Mouse (Mus musculus) forebrain, embryonic 16.5 days (tissue): ENCODE measurements around the gene Narfl. TPM values are rescaled to one million over a fixed set of nuclear protein-coding genes. Genes with fewer than 3 reads are reported as not detected.
"Not testable (repeated sequence)": the region's sequence is repeated elsewhere in the genome, so short reads cannot be mapped to it uniquely, and the experiment has no call there.

ENCODE experiments used
- ATAC-seq: fragments of 200-750 bp; cut with Nextera tagmentation; 2 replicates; pipeline ENCODE4 v1.8.0; 2017; ENCODE audit warnings: mild to moderate bottlenecking, moderate library complexity
- H3K27ac ChIP-seq: fragments of 300-500 bp; sonication (generic); 2 replicates; pipeline ENCODE4 v1.5.1; 2014; ENCODE audit warnings: low read length, control low read depth
- H3K27me3 ChIP-seq: fragments of 300-500 bp; sonication (generic); replicated peaks from 2 replicates; pipeline ENCODE4 v1.6.1; 2014; ENCODE audit warnings: low read length; ENCODE audit not compliant: control insufficient read depth, insufficient read depth
- H3K36me3 ChIP-seq: fragments of 300-500 bp; sonication (generic); 2 replicates; pipeline ENCODE4 v1.6.1; 2014; ENCODE audit not compliant: control insufficient read depth, insufficient read depth
- H3K4me1 ChIP-seq: fragments of 300-500 bp; sonication (generic); replicated peaks from 2 replicates; pipeline ENCODE4 v1.6.1; 2014; ENCODE audit warnings: low read length; ENCODE audit not compliant: control insufficient read depth, insufficient read depth
- H3K4me2 ChIP-seq: fragments of 300-500 bp; sonication (generic); 2 replicates; pipeline ENCODE4 v1.6.1; 2014; ENCODE audit warnings: mild to moderate bottlenecking, low read length, control low read depth
- H3K4me3 ChIP-seq: fragments of 300-500 bp; sonication (generic); replicated peaks from 2 replicates; pipeline ENCODE4 v1.5.1; 2014; ENCODE audit warnings: mild to moderate bottlenecking, low read length, control low read depth
- H3K9ac ChIP-seq: fragments of 300-500 bp; sonication (generic); replicated peaks from 2 replicates; pipeline ENCODE4 v1.6.1; 2014; ENCODE audit warnings: low read depth, low read length, control low read depth
- H3K9me3 ChIP-seq: fragments of 300-500 bp; sonication (generic); 2 replicates; pipeline ENCODE4 v1.6.1; 2016; ENCODE audit warnings: low read length; ENCODE audit not compliant: control insufficient read depth
- WGBS: fragments of 180-500 bp; shearing (Covaris S2); extraction: QIAGEN DNeasy Blood & Tissue Kit; methylation state at CpG from one replicate; pipeline ENCODE4 v1.1.7; 2014; 5-methylcytosine and 5-hydroxymethylcytosine counted together
- polyA plus RNA-seq: library from polyadenylated mRNA; unstranded; fragments of >200 nt; fragmentation: Nextera tagmentation; extraction: Ambion mirVana; gene quantifications from 2 replicates; pipeline ENCODE4 v1.2.1, GENCODE M21; 2015

Narfl gene
- polyA plus RNA-seq, 1 experiment from 2014 or later: 34.9 TPM

DNA sequence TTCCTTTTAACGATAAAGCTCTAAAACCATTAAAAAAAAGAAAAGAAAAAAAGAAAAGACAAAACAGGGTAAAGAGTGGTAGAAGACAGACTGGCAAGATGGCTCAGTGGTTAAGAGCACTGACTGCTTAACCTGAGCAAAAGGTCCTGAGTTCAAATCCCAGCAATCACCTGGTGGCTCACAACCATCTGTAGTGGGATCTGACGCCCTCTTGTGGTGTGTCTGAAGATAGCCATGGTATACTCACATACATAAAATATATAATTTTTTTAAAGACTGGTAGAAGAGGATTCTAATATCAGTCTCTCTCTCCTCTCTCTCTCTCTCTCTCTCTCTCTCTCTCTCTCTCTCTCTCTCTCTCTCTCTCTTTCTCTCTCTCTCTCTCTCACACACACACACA lies 33.9 kb downstream of the Narfl start:
- H3K27ac ChIP-seq, H3K27me3 ChIP-seq, H3K4me2 ChIP-seq, ATAC-seq, H3K4me3 ChIP-seq, H3K36me3 ChIP-seq, H3K9me3 ChIP-seq, H3K9ac ChIP-seq: not testable (repeated sequence)
- 48% methylated on average over 2 of the region's 2 CpGs for WGBS
- peaks cover 31% of the 10 kb centered on the region for H3K4me1 ChIP-seq

GRCm38 (mm10) chr17:25808028-25808427 lies 34.5 kb downstream of the Narfl start:
- WGBS: 43% methylated on average over 5 of the region's 5 CpGs
- Histone ChIP-seq H3K4me2 (peak overlapping the region; percentile 98), H3K9me3 (no peaks in the 10 kb centered on the region), H3K4me1 (peaks cover 30% of the 10 kb centered on the region), H3K27ac (peak overlapping the region; percentile 88), H3K27me3 (no peaks in the 10 kb centered on the region), H3K4me3 (peak overlapping the region; percentile 71), H3K9ac (peak overlapping the region; percentile 82), H3K36me3 (no peaks in the 10 kb centered on the region)
- no peak; the same call in 1 of the 2 replicates for ATAC-seq

DNA sequence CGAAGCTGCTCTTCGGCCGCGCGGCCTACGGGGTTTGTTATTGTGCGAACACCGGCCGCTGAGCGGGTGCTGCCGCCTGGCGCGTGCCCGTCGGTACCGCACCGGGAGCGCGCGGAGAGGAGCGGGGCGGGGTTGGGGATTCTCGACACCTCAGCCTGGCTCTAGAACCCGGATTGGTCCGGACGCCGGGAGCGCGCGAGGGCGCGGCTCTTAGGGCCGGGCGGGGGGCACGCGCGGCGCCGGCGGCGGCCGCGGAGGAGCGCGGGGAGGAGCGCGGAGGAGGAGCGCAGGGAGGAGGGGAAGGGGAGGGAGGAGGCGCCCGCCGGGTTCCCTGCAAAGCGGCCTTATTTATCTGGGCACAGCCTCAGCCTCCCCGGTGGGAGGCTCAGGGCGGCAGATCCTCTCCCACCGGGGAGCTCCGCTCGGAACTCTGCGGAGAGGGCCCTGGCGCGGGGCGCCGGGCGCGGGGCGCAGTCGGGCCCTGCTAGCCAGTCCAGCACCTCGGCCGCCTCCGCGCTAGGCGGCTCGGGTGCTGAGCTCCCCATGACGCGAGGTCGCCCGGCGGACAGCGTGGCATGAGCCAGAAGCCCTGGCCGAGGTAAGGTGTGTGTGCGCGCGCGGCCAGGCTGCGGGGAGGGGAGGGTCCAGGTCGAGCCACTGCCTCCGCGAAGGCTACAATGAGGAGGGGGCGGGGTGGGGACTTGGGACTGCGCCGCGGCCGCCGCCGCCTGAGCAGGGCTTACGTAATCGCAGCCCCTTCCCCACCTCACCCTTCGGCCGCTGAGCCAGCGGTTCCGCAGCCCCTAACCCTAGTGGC lies 35.4 kb downstream of the Narfl start, which contains the start of gene Fbxl16:
Gene Fbxl16 (plus strand): TSS at position 297 of the 817 bp plus-strand sequence.
- no peaks in the 10 kb centered on the region for H3K36me3 ChIP-seq
- no peaks in the 10 kb centered on the region for H3K27me3 ChIP-seq
- under 1% methylated on average over 76 of the region's 100 CpGs for WGBS
- peak within 1 kb of the TSS; percentile 98 for H3K4me2 ChIP-seq
- peaks cover 34% of the 10 kb centered on the region for H3K4me1 ChIP-seq
- no peaks in the 10 kb centered on the region for H3K9me3 ChIP-seq
- ATAC-seq: peak; percentile 90
- peak within 1 kb of the TSS; percentile 71 for H3K4me3 ChIP-seq
- H3K27ac ChIP-seq: peak within 1 kb of the TSS; percentile 88
- peak within 1 kb of the TSS; percentile 82 for H3K9ac ChIP-seq

- Histone ChIP-seq H3K36me3 (no peaks in the 10 kb centered on the region), H3K4me3 (peak overlapping the region; percentile 71), H3K27me3 (no peaks in the 10 kb centered on the region), H3K9ac (peak overlapping the region; percentile 82), H3K4me2 (peak overlapping the region; percentile 98), H3K4me1 (peaks cover 34% of the 10 kb centered on the region), H3K27ac (peak overlapping the region; percentile 88), H3K9me3 (no peaks in the 10 kb centered on the region)
- ATAC-seq: peak; percentile 45
- 10% methylated on average over 25 of the region's 25 CpGs for WGBS
Observed at GRCm38 (mm10) chr17:25809606-25810340, 36.2 kb downstream of the Narfl start.

DNA sequence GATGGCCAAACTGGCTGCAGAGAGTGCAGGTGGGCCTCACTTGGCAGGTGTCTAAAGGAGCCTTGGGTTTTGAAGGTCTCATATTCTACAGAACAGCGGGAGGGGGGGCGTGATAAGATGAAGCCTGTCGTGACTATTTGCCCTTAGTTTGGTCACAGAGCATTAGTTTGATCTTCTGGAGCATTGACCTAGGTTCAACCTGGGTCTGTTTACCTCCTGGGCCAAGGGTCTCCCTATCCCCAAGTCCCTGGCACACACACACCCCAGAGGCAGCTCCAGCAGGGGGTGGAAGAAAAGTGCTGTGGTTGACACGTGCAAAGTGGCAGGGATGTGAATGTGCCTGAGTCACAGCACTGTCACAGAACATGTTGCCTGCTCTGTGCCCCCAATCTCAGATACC lies 37.3 kb downstream of the Narfl start:
- 71% methylated on average over 4 of the region's 4 CpGs for WGBS
- Histone ChIP-seq H3K4me3 (no peak overlapping the region), H3K4me1 (peaks cover 34% of the 10 kb centered on the region), H3K4me2 (peak overlapping the region; percentile 98), H3K9ac (no peak overlapping the region), H3K36me3 (no peaks in the 10 kb centered on the region), H3K27me3 (no peaks in the 10 kb centered on the region), H3K27ac (no peak overlapping the region), H3K9me3 (no peaks in the 10 kb centered on the region)
- no peak for ATAC-seq

DNA sequence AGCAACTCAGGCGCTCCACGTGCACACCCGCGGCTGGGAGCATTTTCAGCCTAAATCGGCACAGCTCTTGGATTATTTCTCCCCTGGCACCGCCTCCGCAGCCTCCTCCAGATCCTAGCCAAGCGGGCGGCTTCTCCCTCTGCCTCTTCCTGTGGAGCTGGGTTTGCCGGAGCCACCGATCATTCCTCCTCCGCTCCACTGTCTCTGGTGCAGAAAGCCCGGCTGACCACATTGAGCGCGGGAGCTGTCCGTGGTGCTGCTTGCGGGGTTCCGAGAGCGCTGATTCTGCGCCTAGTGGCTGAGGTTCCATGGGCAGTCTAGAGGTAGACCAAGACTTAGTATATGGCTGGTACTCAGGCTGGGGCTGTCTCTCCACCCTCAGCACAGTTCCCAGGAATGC lies 39.9 kb downstream of the Narfl start:
- H3K27ac ChIP-seq: peak overlapping the region; percentile 18; the same call in 1 of the 2 replicates
- ATAC-seq: no peak
- H3K4me3 ChIP-seq: peak overlapping the region; percentile 25
- peaks cover 9% of the 10 kb centered on the region; the same call in 1 of the 2 replicates for H3K27me3 ChIP-seq
- 2% methylated on average over 20 of the region's 20 CpGs for WGBS
- H3K4me2 ChIP-seq: peak overlapping the region; percentile 42
- H3K4me1 ChIP-seq: peaks cover 27% of the 10 kb centered on the region
- H3K9me3 ChIP-seq: no peaks in the 10 kb centered on the region
- H3K9ac ChIP-seq: peak overlapping the region; percentile 9; the same call in 1 of the 2 replicates
- H3K36me3 ChIP-seq: peaks cover 3% of the 10 kb centered on the region

GRCm38 (mm10) chr17:25817662-25818061 lies 44.1 kb downstream of the Narfl start:
- Histone ChIP-seq H3K9ac (no peak overlapping the region), H3K4me2 (no peak overlapping the region), H3K27me3 (peaks cover 21% of the 10 kb centered on the region; the same call in 1 of the 2 replicates), H3K36me3 (peaks cover 10% of the 10 kb centered on the region), H3K4me1 (peaks cover 11% of the 10 kb centered on the region), H3K4me3 (no peak overlapping the region), H3K27ac (no peak overlapping the region), H3K9me3 (no peaks in the 10 kb centered on the region)
- 86% methylated on average over 11 of the region's 11 CpGs for WGBS
- ATAC-seq: no peak

- H3K4me2 ChIP-seq: no peak overlapping the region
- no peak overlapping the region for H3K4me3 ChIP-seq
- ATAC-seq: no peak
- H3K4me1 ChIP-seq: peaks cover 5% of the 10 kb centered on the region
- peaks cover 21% of the 10 kb centered on the region; the same call in 1 of the 2 replicates for H3K27me3 ChIP-seq
- no peak overlapping the region for H3K27ac ChIP-seq
- WGBS: 10% methylated on average over 46 of the region's 46 CpGs
- H3K9ac ChIP-seq: no peak overlapping the region
- peaks cover 10% of the 10 kb centered on the region for H3K36me3 ChIP-seq
- no peaks in the 10 kb centered on the region for H3K9me3 ChIP-seq
Observed at GRCm38 (mm10) chr17:25818851-25819780, 45.5 kb downstream of the Narfl start.
